Comparison of ENCODE assay signal across 14 mouse cellular contexts in genomic region chr2:38482122-38482521, GRCm38 (mm10). TPM values are rescaled to one million over a fixed set of nuclear protein-coding genes. Genes with fewer than 3 reads are reported as not detected.
DNase-seq lines count a peak whose midpoint lies in the region; ATAC-seq and TF ChIP-seq lines count a peak whose summit lies in the region.
"Had no signal": no experiment of that assay in that cellular context is flagged by ENCODE, and none has a peak within 500 bp of the region (broad histone marks: within the 10 kb centered on the region; RNA-seq: fewer than 3 reads in every experiment).

No protein-coding gene starts in this region.

- H3K9me3 ChIP-seq in liver, embryonic 14.5 days (ENCODE audit: control insufficient read depth, low read length): no peaks in the 10 kb centered on the region
- no peaks in the 10 kb centered on the region for H3K9me3 ChIP-seq in liver, embryonic 12.5 days (replicated peaks)
- H3K9me3 ChIP-seq: embryonic facial prominence, embryonic 13.5 days; liver, embryonic 13.5 days; midbrain, embryonic 15.5 days had no signal

- ATAC-seq in liver, embryonic 14.5 days (ENCODE audit: insufficient read depth): no peak
- no peak for ATAC-seq in liver, embryonic 12.5 days
- ATAC-seq in neutrophil, adult 5-6 weeks (ENCODE audit: extremely low read depth, insufficient number of reproducible peaks, low FRiP score, poor library complexity, severe bottlenecking): 0 out of 2 replicates have a peak, but pooled peaks have one; percentile 21
- ATAC-seq: midbrain, embryonic 15.5 days had no signal

- H3K27me3 ChIP-seq in liver, embryonic 14.5 days (ENCODE audit: control insufficient read depth, insufficient read depth, low read length): no peaks in the 10 kb centered on the region
- H3K27me3 ChIP-seq in liver, embryonic 12.5 days (replicated peaks): no peaks in the 10 kb centered on the region
- H3K27me3 ChIP-seq: embryonic facial prominence, embryonic 13.5 days; heart, embryonic 12.5 days; liver, embryonic 13.5 days had no signal

- no peak overlapping the region for H3K27ac ChIP-seq in liver, embryonic 14.5 days
- H3K27ac ChIP-seq in liver, embryonic 12.5 days: no peak overlapping the region
- H3K27ac ChIP-seq: embryonic facial prominence, embryonic 13.5 days; midbrain, embryonic 15.5 days had no signal

- peak; percentile 56 for TF ChIP-seq CTCF in liver, embryonic 14.5 days (IDR thresholded peaks at IDR 0.05; ENCODE audit: low read depth)

- no peak overlapping the region for H3K9ac ChIP-seq in liver, embryonic 14.5 days (replicated peaks)
- H3K9ac ChIP-seq in liver, embryonic 12.5 days: no peak overlapping the region
- H3K9ac ChIP-seq: embryonic facial prominence, embryonic 13.5 days; heart, embryonic 12.5 days; liver, embryonic 13.5 days; midbrain, embryonic 15.5 days had no signal

- TF ChIP-seq EP300 in liver, embryonic 14.5 days (IDR thresholded peaks at IDR 0.05; ENCODE audit: low read depth): no peak

- no peak for DNase-seq in liver, embryonic 14.5 days (ENCODE audit: low read depth in 3 of 3, low spot score in 3 of 3)
- DNase-seq in ES-CJ7 (ENCODE audit: low read depth, low spot score) (peak; percentile 61), ZHBTc4 (ENCODE audit: low read depth, low spot score) (peak; percentile 85)
- DNase-seq in gastrocnemius, postnatal 10 days: no peak
- DNase-seq in kidney, postnatal 14 days: no peak
- DNase-seq: cerebellum, adult 18-20 months; gastrocnemius, postnatal 36 days; kidney, postnatal 25 days; liver, embryonic 13.5 days had no signal

- no peaks in the 10 kb centered on the region for H3K36me3 ChIP-seq in liver, embryonic 14.5 days (replicated peaks; ENCODE audit: control insufficient read depth, insufficient read depth, low read depth)
- no peaks in the 10 kb centered on the region for H3K36me3 ChIP-seq in liver, embryonic 12.5 days
- H3K36me3 ChIP-seq: embryonic facial prominence, embryonic 13.5 days; heart, embryonic 12.5 days; liver, embryonic 13.5 days; midbrain, embryonic 15.5 days had no signal

- H3K4me3 ChIP-seq in liver, embryonic 14.5 days (ENCODE audit: insufficient read depth in 1 of 2, low read depth in 2 of 2, low read length in 2 of 2): no peak overlapping the region
- H3K4me3 ChIP-seq in liver, embryonic 12.5 days: no peak overlapping the region
- H3K4me3 ChIP-seq: embryonic facial prominence, embryonic 13.5 days; heart, embryonic 12.5 days; liver, embryonic 13.5 days; midbrain, embryonic 15.5 days had no signal

- 59% methylated on average over 3 of the region's 3 CpGs for WGBS in liver, embryonic 14.5 days (ENCODE audit: insufficient replicate concordance)
- 74% methylated on average over 3 of the region's 3 CpGs for WGBS in liver, embryonic 12.5 days (ENCODE audit: insufficient replicate concordance)

- H3K4me1 ChIP-seq in liver, embryonic 14.5 days (replicated peaks; ENCODE audit: control insufficient read depth in 2 of 2, insufficient read depth in 2 of 2, low read length in 1 of 2): peaks cover 0 to 30% of the 10 kb centered on the region in 2 experiments; a peak in 3 of 4 replicates
- H3K4me1 ChIP-seq in liver, embryonic 12.5 days: peaks cover 16% of the 10 kb centered on the region
- H3K4me1 ChIP-seq: midbrain, embryonic 15.5 days had no signal

- no peak overlapping the region for H3K4me2 ChIP-seq in liver, embryonic 14.5 days (ENCODE audit: low read depth)
- no peak overlapping the region for H3K4me2 ChIP-seq in liver, embryonic 12.5 days
- H3K4me2 ChIP-seq: embryonic facial prominence, embryonic 13.5 days; heart, embryonic 12.5 days; liver, embryonic 13.5 days; midbrain, embryonic 15.5 days had no signal

RNA-seq across cellular contexts. Expression of gene Nek6, which starts 29.3 kb away (rescaled TPM):
- 8.6 and 9.7 TPM in 2 replicates for polyA plus RNA-seq in liver, embryonic 14.5 days (2012; rRNA removed)
- 25.1 and 25.2 TPM in 2 replicates for polyA plus RNA-seq in liver, embryonic 14.5 days (2014; fragmentation: Nextera tagmentation; extraction: Ambion mirVana)
- 42.7 and 45.7 TPM in 2 replicates for polyA plus RNA-seq in liver, embryonic 12.5 days (2016; fragmentation: Nextera tagmentation; extraction: Ambion mirVana)
- total RNA-seq in neutrophil, adult 5-6 weeks (2017): 4.9 and 7.0 TPM in 2 replicates
- total RNA-seq in gastrocnemius, postnatal 10 days (2021): 10 to 100 TPM; 17.2 to 17.5 TPM

Comparison
In these comparisons a context has a peak if more than half of its experiments do, and no peak if none do; other contexts are left out.
1. DNase-seq: peak in ES-CJ7 (single experiment) and ZHBTc4 (single experiment); none in liver, embryonic 14.5 days (0 of 3), gastrocnemius, postnatal 10 days (single experiment) and kidney, postnatal 14 days (single experiment).